Mouse (Mus musculus): ENCODE measurements around the gene Adgrl2.

Adgrl2 gene

GRCm38 (mm10) chr3:148885184-148885583, 105.2 kb downstream of the Adgrl2 start:
- no peak for DNase-seq (ENCODE audit: low spot score in 2 of 2)

- DNase-seq (ENCODE audit: low spot score in 2 of 2): no peak
Measured at GRCm38 (mm10) chr3:148881431-148881830, 108.9 kb downstream of the Adgrl2 start.

GRCm38 (mm10) chr3:148872563-148872962, 117.8 kb downstream of the Adgrl2 start:
- no peak for DNase-seq (ENCODE audit: low spot score in 2 of 2)

GRCm38 (mm10) chr3:148871792-148872464, 118.4 kb downstream of the Adgrl2 start:
- no peak for DNase-seq (ENCODE audit: low spot score in 2 of 2)

- DNase-seq (ENCODE audit: low spot score in 2 of 2): no peak
Measured at GRCm38 (mm10) chr3:148867618-148868017, 122.7 kb downstream of the Adgrl2 start.

GRCm38 (mm10) chr3:148866633-148867032, 123.7 kb downstream of the Adgrl2 start:
- no peak for DNase-seq (ENCODE audit: low spot score in 2 of 2)

GRCm38 (mm10) chr3:148866053-148866452, 124.3 kb downstream of the Adgrl2 start:
- no peak for DNase-seq (ENCODE audit: low spot score in 2 of 2)

GRCm38 (mm10) chr3:148865234-148865633, 125.1 kb downstream of the Adgrl2 start:
- DNase-seq (ENCODE audit: low spot score in 2 of 2): no peak

- no peak for DNase-seq (ENCODE audit: low spot score in 2 of 2)
Measured at GRCm38 (mm10) chr3:148861860-148862259, 128.5 kb downstream of the Adgrl2 start.

- no peak for DNase-seq (ENCODE audit: low spot score in 2 of 2)
Measured at GRCm38 (mm10) chr3:148854306-148854910, 135.9 kb downstream of the Adgrl2 start.

GRCm38 (mm10) chr3:148853372-148853771, 137.0 kb downstream of the Adgrl2 start:
- DNase-seq (ENCODE audit: low spot score in 2 of 2): no peak

GRCm38 (mm10) chr3:148852556-148852955, 137.8 kb downstream of the Adgrl2 start:
- DNase-seq (ENCODE audit: low spot score in 2 of 2): no peak

GRCm38 (mm10) chr3:148850821-148851220, 139.5 kb downstream of the Adgrl2 start:
- no peak for DNase-seq (ENCODE audit: low spot score in 2 of 2)

- DNase-seq (ENCODE audit: low spot score in 2 of 2): no peak
Measured at GRCm38 (mm10) chr3:148848366-148848765, 142.0 kb downstream of the Adgrl2 start.

- DNase-seq (ENCODE audit: low spot score in 2 of 2): no peak
Measured at GRCm38 (mm10) chr3:148844182-148844581, 146.2 kb downstream of the Adgrl2 start.

- no peak for DNase-seq (ENCODE audit: low spot score in 2 of 2)
Measured at GRCm38 (mm10) chr3:148842533-148842932, 147.8 kb downstream of the Adgrl2 start.

- DNase-seq (ENCODE audit: low spot score in 2 of 2): no peak
Measured at GRCm38 (mm10) chr3:148838835-148839296, 151.5 kb downstream of the Adgrl2 start.

- no peak for DNase-seq (ENCODE audit: low spot score in 2 of 2)
Measured at GRCm38 (mm10) chr3:148838095-148838834, 152.1 kb downstream of the Adgrl2 start.

- no peak for DNase-seq (ENCODE audit: low spot score in 2 of 2)
Measured at GRCm38 (mm10) chr3:148835136-148835535, 155.2 kb downstream of the Adgrl2 start.

GRCm38 (mm10) chr3:148833070-148833769, 157.1 kb downstream of the Adgrl2 start:
- no peak for DNase-seq (ENCODE audit: low spot score in 2 of 2)

- no peak for DNase-seq (ENCODE audit: low spot score in 2 of 2)
Measured at GRCm38 (mm10) chr3:148832001-148832400, 158.4 kb downstream of the Adgrl2 start.

GRCm38 (mm10) chr3:148828519-148828918, 161.8 kb downstream of the Adgrl2 start:
- no peak for DNase-seq (ENCODE audit: low spot score in 2 of 2)

All from spleen, postnatal 14 days (tissue).